Mouse (Mus musculus): ENCODE data around the gene Oxct2b.

DNA sequence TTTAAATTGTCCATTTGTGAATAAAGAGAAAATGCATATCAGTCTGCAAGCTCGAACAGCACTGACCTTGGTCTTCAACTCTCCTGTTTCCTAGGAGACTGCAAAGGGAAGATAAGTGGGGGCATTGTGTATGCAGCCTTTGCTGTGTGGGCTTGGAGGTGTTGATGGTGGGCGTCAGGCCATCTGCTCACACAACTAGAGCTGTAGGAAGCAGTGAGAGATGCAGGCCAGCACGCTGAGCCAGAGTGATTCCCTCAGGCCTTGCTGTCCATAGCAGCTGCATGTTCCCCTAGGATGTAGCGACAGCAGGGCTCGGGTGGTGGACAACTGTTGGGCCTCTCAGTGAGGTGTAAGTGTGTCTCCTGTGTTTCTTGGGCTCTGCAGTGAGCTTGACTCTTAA, 36.9 kb downstream of the Oxct2b start:
- TF ChIP-seq CTCF (conservative IDR thresholded peaks at IDR 0.05; ENCODE audit: low read length) (no peak), POU5F1 (IDR thresholded peaks at IDR 0.05; ENCODE audit: borderline replicate concordance, low read length) (no peak), NANOG (IDR thresholded peaks at IDR 0.05; ENCODE audit: borderline replicate concordance, low read length) (no peak)

Measured in E14TG2a.4 (cell line).